Mouse (Mus musculus): Measurements from ENCODE around the gene Gpd1l. TPM values are rescaled to one million over a fixed set of nuclear protein-coding genes. Genes with fewer than 3 reads are reported as not detected.
"Not testable (repeated sequence)": the region's sequence is repeated elsewhere in the genome, so short reads cannot be mapped to it uniquely, and the experiment has no call there.

Gene Gpd1l
- polyA plus RNA-seq (2015; fragmentation: Nextera tagmentation; extraction: Ambion mirVana): 34.4 and 36.1 TPM in 2 replicates

DNA sequence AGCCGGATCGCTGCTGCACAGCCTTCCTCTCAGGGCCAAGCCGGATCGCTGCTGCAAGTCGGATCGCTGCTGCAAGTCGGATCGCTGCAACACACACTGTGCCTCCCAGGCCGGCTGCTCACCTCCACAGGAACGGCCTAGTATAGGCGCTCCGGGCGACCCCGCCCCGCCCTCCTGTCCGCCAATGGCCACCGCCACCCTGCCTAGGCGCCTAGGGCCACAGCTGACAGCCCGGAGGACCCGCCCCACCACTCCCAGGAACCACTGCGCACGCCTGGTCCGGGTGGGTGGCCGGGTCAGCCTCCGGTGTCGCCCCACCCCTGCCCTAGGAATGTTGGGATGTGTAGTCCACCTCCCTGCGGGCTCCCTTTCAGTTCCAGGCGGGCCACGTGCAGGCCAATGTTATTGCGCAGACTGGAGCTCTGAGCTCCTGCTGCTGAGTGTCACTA, at the start of gene Gpd1l:
Gpd1l (minus strand) TSS at position 265 of the 449 bp plus-strand sequence.
- WGBS: under 1% methylated on average over 29 of the region's 30 CpGs
- Histone ChIP-seq H3K9ac (replicated peaks; ENCODE audit: low read depth, low read length) (peak within 1 kb of the TSS; percentile 84), H3K27ac (ENCODE audit: low read length) (peak within 1 kb of the TSS; percentile 35; the same call in 1 of the 2 replicates), H3K4me2 (ENCODE audit: low read length) (peak within 1 kb of the TSS; percentile 98), H3K36me3 (ENCODE audit: control insufficient read depth, insufficient read depth) (no peaks in the 10 kb centered on the region), H3K4me1 (replicated peaks; ENCODE audit: control insufficient read depth, insufficient read depth, low read length) (peaks cover 11% of the 10 kb centered on the region), H3K4me3 (replicated peaks; ENCODE audit: low read length) (peak within 1 kb of the TSS; percentile 81), H3K9me3 (ENCODE audit: control insufficient read depth, low read length) (no peaks in the 10 kb centered on the region), H3K27me3 (replicated peaks; ENCODE audit: control insufficient read depth, insufficient read depth, low read length) (no peaks in the 10 kb centered on the region)
- ATAC-seq: peak; percentile 98

DNA sequence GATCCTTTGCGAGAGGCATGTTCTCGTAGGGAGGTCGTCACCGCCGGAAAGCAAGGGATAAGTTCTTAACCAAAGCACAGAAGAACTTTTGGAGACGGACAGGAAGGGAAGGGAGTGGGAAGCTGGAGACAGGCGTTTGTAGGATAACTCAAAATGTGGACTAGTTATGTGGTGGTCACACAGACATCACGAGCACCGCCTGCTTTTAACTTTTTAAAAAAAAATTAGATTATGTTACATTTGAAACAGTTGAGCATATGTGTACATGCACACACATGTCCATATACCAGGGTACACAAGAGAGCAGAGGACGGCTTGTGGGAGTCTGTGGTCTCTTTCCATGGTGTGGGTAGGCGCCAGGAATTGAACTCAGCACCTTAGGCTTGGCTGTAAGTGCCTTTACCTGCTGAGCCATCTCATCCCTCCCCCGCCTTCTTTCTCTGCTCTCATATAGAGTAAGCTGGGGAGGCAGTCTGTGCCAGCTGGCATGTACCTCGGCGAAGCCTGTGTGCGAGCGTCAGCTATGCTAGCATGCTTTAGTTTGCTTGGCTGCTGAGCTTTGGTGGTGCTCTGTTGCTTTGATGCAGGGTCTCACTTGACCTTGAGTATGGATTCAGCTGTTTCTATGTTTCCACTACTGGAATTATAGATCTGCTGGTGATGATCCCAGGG, 49.0 kb upstream of the Gpd1l start, which contains the start of gene Rps27rt:
Rps27rt (minus strand) TSS at position 51 of the 672 bp plus-strand sequence.
- Histone ChIP-seq H3K9me3 (ENCODE audit: control insufficient read depth, low read length) (no peaks in the 10 kb centered on the region), H3K27me3 (replicated peaks; ENCODE audit: control insufficient read depth, insufficient read depth, low read length) (no peaks in the 10 kb centered on the region), H3K9ac (replicated peaks; ENCODE audit: low read depth, low read length) (no peak within 1 kb of the TSS), H3K4me1 (replicated peaks; ENCODE audit: control insufficient read depth, insufficient read depth, low read length) (peaks cover 15% of the 10 kb centered on the region), H3K4me2 (ENCODE audit: low read length) (no peak within 1 kb of the TSS), H3K36me3 (ENCODE audit: control insufficient read depth, insufficient read depth) (no peaks in the 10 kb centered on the region), H3K27ac (ENCODE audit: low read length) (no peak within 1 kb of the TSS), H3K4me3 (replicated peaks; ENCODE audit: low read length) (no peak within 1 kb of the TSS)
- ATAC-seq: no peak
- 81% methylated on average over 16 of the region's 16 CpGs for WGBS

- no peak overlapping the region for H3K4me3 ChIP-seq (replicated peaks; ENCODE audit: low read length)
- H3K36me3 ChIP-seq (ENCODE audit: control insufficient read depth, insufficient read depth): no peaks in the 10 kb centered on the region
- ATAC-seq: no peak
- H3K9ac ChIP-seq (replicated peaks; ENCODE audit: low read depth, low read length): no peak overlapping the region
- H3K27ac ChIP-seq (ENCODE audit: low read length): no peak overlapping the region
- peaks cover 19% of the 10 kb centered on the region for H3K4me1 ChIP-seq (replicated peaks; ENCODE audit: control insufficient read depth, insufficient read depth, low read length)
- H3K9me3 ChIP-seq (ENCODE audit: control insufficient read depth, low read length): no peaks in the 10 kb centered on the region
- no peaks in the 10 kb centered on the region for H3K27me3 ChIP-seq (replicated peaks; ENCODE audit: control insufficient read depth, insufficient read depth, low read length)
- H3K4me2 ChIP-seq (ENCODE audit: low read length): no peak overlapping the region
- 81% methylated on average over 6 of the region's 6 CpGs for WGBS
Observed at GRCm38 (mm10) chr9:114979969-114980368, 46.2 kb upstream of the Gpd1l start.

GRCm38 (mm10) chr9:114978281-114979111, 44.7 kb upstream of the Gpd1l start, which contains the start of gene Osbpl10:
Osbpl10 (plus strand) TSS chr9:114978569.
- ATAC-seq: peak; percentile 84
- H3K36me3 ChIP-seq (ENCODE audit: control insufficient read depth, insufficient read depth): no peaks in the 10 kb centered on the region
- H3K27ac ChIP-seq (ENCODE audit: low read length): peak within 1 kb of the TSS; percentile 70
- H3K27me3 ChIP-seq (replicated peaks; ENCODE audit: control insufficient read depth, insufficient read depth, low read length): no peaks in the 10 kb centered on the region
- H3K9me3 ChIP-seq (ENCODE audit: control insufficient read depth, low read length): no peaks in the 10 kb centered on the region
- WGBS: under 1% methylated on average over 51 of the region's 86 CpGs
- H3K4me1 ChIP-seq (replicated peaks; ENCODE audit: control insufficient read depth, insufficient read depth, low read length): peaks cover 19% of the 10 kb centered on the region
- H3K9ac ChIP-seq (replicated peaks; ENCODE audit: low read depth, low read length): peak within 1 kb of the TSS; percentile 86
- peak within 1 kb of the TSS; percentile 94 for H3K4me2 ChIP-seq (ENCODE audit: low read length)
- H3K4me3 ChIP-seq (replicated peaks; ENCODE audit: low read length): peak within 1 kb of the TSS; percentile 80

GRCm38 (mm10) chr9:114977461-114978280, 43.9 kb upstream of the Gpd1l start:
- H3K4me3 ChIP-seq (replicated peaks; ENCODE audit: low read length): peak overlapping the region; percentile 80
- H3K27ac ChIP-seq (ENCODE audit: low read length): peak overlapping the region; percentile 70
- H3K4me1 ChIP-seq (replicated peaks; ENCODE audit: control insufficient read depth, insufficient read depth, low read length): peaks cover 17% of the 10 kb centered on the region
- no peaks in the 10 kb centered on the region for H3K9me3 ChIP-seq (ENCODE audit: control insufficient read depth, low read length)
- H3K27me3 ChIP-seq (replicated peaks; ENCODE audit: control insufficient read depth, insufficient read depth, low read length): no peaks in the 10 kb centered on the region
- ATAC-seq: peak; percentile 48
- 5% methylated on average over 30 of the region's 31 CpGs for WGBS
- peak overlapping the region; percentile 86 for H3K9ac ChIP-seq (replicated peaks; ENCODE audit: low read depth, low read length)
- no peaks in the 10 kb centered on the region for H3K36me3 ChIP-seq (ENCODE audit: control insufficient read depth, insufficient read depth)
- peak overlapping the region; percentile 94 for H3K4me2 ChIP-seq (ENCODE audit: low read length)

GRCm38 (mm10) chr9:114966286-114966685, 32.5 kb upstream of the Gpd1l start:
- not testable (repeated sequence) for H3K9ac ChIP-seq (replicated peaks; ENCODE audit: low read depth, low read length); ATAC-seq; H3K4me1 ChIP-seq (replicated peaks; ENCODE audit: control insufficient read depth, insufficient read depth, low read length); H3K4me3 ChIP-seq (replicated peaks; ENCODE audit: low read length); H3K27me3 ChIP-seq (replicated peaks; ENCODE audit: control insufficient read depth, insufficient read depth, low read length); H3K4me2 ChIP-seq (ENCODE audit: low read length); H3K36me3 ChIP-seq (ENCODE audit: control insufficient read depth, insufficient read depth); H3K27ac ChIP-seq (ENCODE audit: low read length); H3K9me3 ChIP-seq (ENCODE audit: control insufficient read depth, low read length)
- WGBS: 72% methylated on average over 7 of the region's 7 CpGs

- Histone ChIP-seq H3K4me1 (replicated peaks; ENCODE audit: control insufficient read depth, insufficient read depth, low read length) (no peaks in the 10 kb centered on the region), H3K36me3 (ENCODE audit: control insufficient read depth, insufficient read depth) (no peaks in the 10 kb centered on the region), H3K27me3 (replicated peaks; ENCODE audit: control insufficient read depth, insufficient read depth, low read length) (no peaks in the 10 kb centered on the region), H3K27ac (ENCODE audit: low read length) (no peak overlapping the region), H3K9ac (replicated peaks; ENCODE audit: low read depth, low read length) (no peak overlapping the region), H3K9me3 (ENCODE audit: control insufficient read depth, low read length) (no peaks in the 10 kb centered on the region), H3K4me2 (ENCODE audit: low read length) (no peak overlapping the region), H3K4me3 (replicated peaks; ENCODE audit: low read length) (no peak overlapping the region)
- WGBS: 55% methylated on average over 3 of the region's 3 CpGs
- ATAC-seq: no peak
Observed at GRCm38 (mm10) chr9:114964093-114964492, 30.3 kb upstream of the Gpd1l start.

- WGBS: 90% methylated on average over 6 of the region's 6 CpGs
- Histone ChIP-seq H3K9me3 (ENCODE audit: control insufficient read depth, low read length) (no peaks in the 10 kb centered on the region), H3K9ac (replicated peaks; ENCODE audit: low read depth, low read length) (no peak overlapping the region), H3K4me2 (ENCODE audit: low read length) (no peak overlapping the region), H3K27ac (ENCODE audit: low read length) (no peak overlapping the region), H3K4me3 (replicated peaks; ENCODE audit: low read length) (no peak overlapping the region), H3K36me3 (ENCODE audit: control insufficient read depth, insufficient read depth) (no peaks in the 10 kb centered on the region), H3K4me1 (replicated peaks; ENCODE audit: control insufficient read depth, insufficient read depth, low read length) (no peaks in the 10 kb centered on the region), H3K27me3 (replicated peaks; ENCODE audit: control insufficient read depth, insufficient read depth, low read length) (no peaks in the 10 kb centered on the region)
- no peak for ATAC-seq
Observed at GRCm38 (mm10) chr9:114960844-114961243, 27.1 kb upstream of the Gpd1l start.

Data from forebrain, embryonic 16.5 days (tissue).